Mouse (Mus musculus) cerebellum, adult 18-20 months (tissue): ENCODE measurements around the gene Klk1b4.
"Not testable (repeated sequence)": the region's sequence is repeated elsewhere in the genome, so short reads cannot be mapped to it uniquely, and the experiment has no call there.

Experiments used
- DNase-seq, 2 experiments: peaks; one replicate each; pipeline ENCODE4 v3.0.0; 2021

The Klk1b4 gene

GRCm38 (mm10) chr7:44207135-44207534 lies at the start of gene Klk1b4:
TSS of gene Klk1b4 (plus strand) at chr7:44207435.
- not testable (repeated sequence) for DNase-seq

- no peak for DNase-seq
Observed at GRCm38 (mm10) chr7:44179299-44180045, 27.8 kb upstream of the Klk1b4 start.

GRCm38 (mm10) chr7:44186516-44186915 lies 20.7 kb upstream of the Klk1b4 start:
- DNase-seq = not testable (repeated sequence)

- not testable (repeated sequence) for DNase-seq
Observed at GRCm38 (mm10) chr7:44187936-44188335, 19.3 kb upstream of the Klk1b4 start, which contains the start of gene Klk1b24. TSS of gene Klk1b24 (plus strand) at chr7:44188236.

- DNase-seq = not testable (repeated sequence)
Observed at GRCm38 (mm10) chr7:44193466-44193865, 13.8 kb upstream of the Klk1b4 start.

GRCm38 (mm10) chr7:44197891-44198290 lies 9.3 kb upstream of the Klk1b4 start, which contains the start of gene Klk1b3:
TSS of gene Klk1b3 (plus strand) at chr7:44198191.
- DNase-seq = no peak

- no peak for DNase-seq
Observed at GRCm38 (mm10) chr7:44208307-44208706, 1.1 kb downstream of the Klk1b4 start.

GRCm38 (mm10) chr7:44215645-44216044 lies 8.4 kb downstream of the Klk1b4 start, which contains the start of gene Klk1b5:
TSS of gene Klk1b5 (plus strand) at chr7:44215945.
- no peak for DNase-seq

GRCm38 (mm10) chr7:44221601-44222000 lies 14.4 kb downstream of the Klk1b4 start:
- DNase-seq = not testable (repeated sequence)

- not testable (repeated sequence) for DNase-seq
Observed at GRCm38 (mm10) chr7:44222335-44222734, 15.1 kb downstream of the Klk1b4 start.

- DNase-seq = no peak
Observed at GRCm38 (mm10) chr7:44225076-44225475, 17.8 kb downstream of the Klk1b4 start, which contains the start of gene Klk1. TSS of gene Klk1 (plus strand) at chr7:44225360.

GRCm38 (mm10) chr7:44235909-44236308 lies 28.7 kb downstream of the Klk1b4 start, which contains the start of gene Gm36864:
TSS of gene Gm36864 (plus strand) at chr7:44236177.
- DNase-seq = no peak

GRCm38 (mm10) chr7:44239913-44240312 lies 32.7 kb downstream of the Klk1b4 start:
- no peak for DNase-seq

GRCm38 (mm10) chr7:44240712-44241111 lies 33.5 kb downstream of the Klk1b4 start:
- no peak for DNase-seq

GRCm38 (mm10) chr7:44241163-44241562 lies 33.9 kb downstream of the Klk1b4 start:
- no peak for DNase-seq

GRCm38 (mm10) chr7:44244080-44244479 lies 36.8 kb downstream of the Klk1b4 start:
- no peak for DNase-seq

GRCm38 (mm10) chr7:44246055-44246983 lies 39.1 kb downstream of the Klk1b4 start, which contains the start of the genes 1700028J19Rik and 2410002F23Rik:
TSS of gene 1700028J19Rik (minus strand) at chr7:44246695.
TSS of gene 2410002F23Rik (plus strand) at chr7:44246722.
- peak; percentile 87 to 95 for DNase-seq

- DNase-seq = peak in 1 of 2 experiments; percentile 48
Observed at GRCm38 (mm10) chr7:44246984-44247470, 39.8 kb downstream of the Klk1b4 start.

GRCm38 (mm10) chr7:44247971-44248370 lies 40.7 kb downstream of the Klk1b4 start:
- DNase-seq = no peak

- DNase-seq = no peak
Observed at GRCm38 (mm10) chr7:44249248-44249647, 42.0 kb downstream of the Klk1b4 start.

- DNase-seq = not testable (repeated sequence)
Observed at GRCm38 (mm10) chr7:44250732-44251275, 43.6 kb downstream of the Klk1b4 start.

GRCm38 (mm10) chr7:44253023-44253616 lies 45.9 kb downstream of the Klk1b4 start:
- DNase-seq = no peak
